Mouse (Mus musculus) myocyte (in vitro differentiated cells): Measurements from ENCODE around the gene Wdr82. TPM values are rescaled to one million over a fixed set of nuclear protein-coding genes. Genes with fewer than 3 reads are reported as not detected.

ENCODE experiments used
- H3K27me3 ChIP-seq: one replicate; pipeline ENCODE4 v1.6.1; 2011; ENCODE audit not compliant: control insufficient read depth, insufficient read depth, insufficient read length
- H3K36me3 ChIP-seq: one replicate; pipeline ENCODE4 v1.6.1; 2011; ENCODE audit not compliant: control insufficient read depth, insufficient read depth
- H3K4me2 ChIP-seq: one replicate; pipeline ENCODE4 v1.6.1; 2011; ENCODE audit warnings: low read depth, control low read depth
- H3K4me3 ChIP-seq: one replicate; pipeline ENCODE4 v1.5.1; 2011; ENCODE audit warnings: mild to moderate bottlenecking, control low read depth, moderate library complexity
- H3K79me2 ChIP-seq: one replicate; pipeline ENCODE4 v1.6.1; 2011; ENCODE audit not compliant: control insufficient read depth, insufficient read depth
- H3ac ChIP-seq: one replicate; pipeline ENCODE4 v1.6.1; 2011; ENCODE audit not compliant: control insufficient read depth, insufficient read length
- CEBPB ChIP-seq: IDR thresholded peaks from 2 replicates; pipeline ENCODE4 v1.6.1; 2011; ENCODE audit warnings: mild to moderate bottlenecking, moderate library complexity; ENCODE audit not compliant: poor library complexity, insufficient read depth, severe bottlenecking
- E2F4 ChIP-seq: IDR thresholded peaks from one replicate; pipeline ENCODE4 v1.6.1; 2011; ENCODE audit warnings: mild to moderate bottlenecking, control low read depth, moderate library complexity; ENCODE audit not compliant: insufficient read depth
- MAX ChIP-seq: IDR thresholded peaks from one replicate; pipeline ENCODE4 v1.6.1; 2011; ENCODE audit warnings: low read depth, mild to moderate bottlenecking, control low read depth
- MYOD1 ChIP-seq, 3 experiments: IDR thresholded peaks; one replicate each; pipeline ENCODE4 v1.6.1; 2011; ENCODE audit warnings: control low read depth in 2 of 3, low read depth in 2 of 3, mild to moderate bottlenecking in 2 of 3, moderate library complexity in 1 of 3; ENCODE audit not compliant: insufficient read length in 2 of 3, control insufficient read depth in 1 of 3
- MYOG ChIP-seq, 3 experiments: IDR thresholded peaks; one replicate each; pipeline ENCODE4 v1.6.1; 2011; ENCODE audit warnings: control low read depth in 2 of 3, low read depth in 2 of 3, mild to moderate bottlenecking in 2 of 3; ENCODE audit not compliant: insufficient read length in 2 of 3, control insufficient read depth in 1 of 3, insufficient read depth in 1 of 3
- POLR2A ChIP-seq: IDR thresholded peaks from one replicate; pipeline ENCODE4 v1.6.1; 2011; ENCODE audit warnings: low read depth, mild to moderate bottlenecking, control low read depth, moderate library complexity; ENCODE audit not compliant: insufficient read length
- POLR2AphosphoS2 ChIP-seq: IDR thresholded peaks from one replicate; pipeline ENCODE4 v1.6.1; 2011; ENCODE audit warnings: low read depth, control low read depth; ENCODE audit not compliant: insufficient read length
- REST ChIP-seq: IDR thresholded peaks from one replicate; pipeline ENCODE4 v1.6.1; 2011; ENCODE audit warnings: mild to moderate bottlenecking, control low read depth, moderate library complexity; ENCODE audit not compliant: insufficient read depth, insufficient read length
- SRF ChIP-seq: IDR thresholded peaks from one replicate; pipeline ENCODE4 v1.6.1; 2011; ENCODE audit warnings: low read depth; ENCODE audit not compliant: control insufficient read depth, insufficient read length
- TCF12 ChIP-seq: IDR thresholded peaks from one replicate; pipeline ENCODE4 v1.6.1; 2011; ENCODE audit warnings: mild to moderate bottlenecking, control low read depth; ENCODE audit not compliant: poor library complexity, insufficient read depth, severe bottlenecking
- TCF3 ChIP-seq: IDR thresholded peaks from one replicate; pipeline ENCODE4 v1.6.1; 2011; ENCODE audit warnings: low read depth, control low read depth; ENCODE audit not compliant: insufficient read length
- USF1 ChIP-seq: IDR thresholded peaks from one replicate; pipeline ENCODE4 v1.6.1; 2011; ENCODE audit warnings: low read depth, mild to moderate bottlenecking, control low read depth, moderate library complexity
- polyA plus RNA-seq: library from polyadenylated mRNA; unstranded; fragments of >200 nt; fragmentation: generic; extraction: Trizol; gene quantifications from one replicate; pipeline ENCODE4 v1.2.1, GENCODE M21; 2012; ENCODE audit warnings: missing spikeins

Wdr82 gene
- polyA plus RNA-seq, 1 experiment = 29.5 TPM

DNA sequence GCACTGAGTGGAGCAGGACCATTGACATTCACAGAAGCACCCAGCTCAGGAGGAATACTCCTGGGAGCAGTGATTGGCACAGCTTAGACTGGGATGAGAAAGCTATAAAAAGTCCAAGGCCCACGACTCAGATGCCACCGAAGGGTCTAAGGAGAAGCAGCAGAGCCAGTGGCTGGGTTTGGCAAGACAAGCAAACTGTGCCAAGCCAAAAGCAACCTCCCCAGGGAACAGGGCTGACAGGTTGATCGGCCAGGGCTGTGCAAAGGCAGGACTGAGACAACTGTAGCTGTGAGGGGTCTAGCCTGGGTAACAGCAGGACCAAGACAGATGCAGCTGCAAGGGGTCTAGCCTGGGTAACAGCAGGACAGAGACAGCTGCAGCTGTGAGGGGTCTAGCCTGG is 62.2 kb downstream of the Wdr82 start:
- H3K36me3 ChIP-seq = peaks cover 6% of the 10 kb centered on the region
- H3K79me2 ChIP-seq = no peaks in the 10 kb centered on the region
- H3K4me3 ChIP-seq = no peak overlapping the region
- H3K27me3 ChIP-seq = no peaks in the 10 kb centered on the region
- no peak overlapping the region for H3K4me2 ChIP-seq
- TF ChIP-seq POLR2A = no peak
- no peak for TF ChIP-seq TCF12
- TF ChIP-seq USF1 = no peak
- no peak for TF ChIP-seq POLR2AphosphoS2
- TF ChIP-seq TCF3 = no peak
- TF ChIP-seq E2F4 = no peak
- no peak for TF ChIP-seq REST
- TF ChIP-seq CEBPB = no peak
- H3ac ChIP-seq = no peak overlapping the region

DNA sequence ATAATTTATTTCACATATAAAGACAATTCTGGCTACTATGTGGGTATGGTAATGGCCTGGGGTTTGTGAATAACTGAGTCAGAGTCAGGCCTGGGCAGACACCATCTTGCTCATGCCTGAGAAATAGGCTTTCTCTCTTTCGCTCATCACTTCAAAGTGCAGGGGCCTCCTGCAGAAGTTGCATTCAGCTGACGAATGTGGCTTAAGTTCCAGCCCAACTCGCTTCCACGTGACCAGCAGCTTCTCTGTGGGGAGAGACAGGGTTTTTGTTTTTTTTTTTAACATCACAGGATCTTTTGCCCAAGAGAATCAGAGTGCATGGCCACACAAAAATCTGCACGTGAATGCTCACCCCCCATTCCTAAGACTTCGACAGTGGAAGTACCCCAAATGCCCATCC is 63.2 kb downstream of the Wdr82 start:
- TF ChIP-seq E2F4 = no peak
- TF ChIP-seq CEBPB = no peak
- no peak for TF ChIP-seq POLR2A
- TF ChIP-seq MYOD1 (IDR thresholded peaks at IDR 0.05; ENCODE audit: control insufficient read depth in 1 of 3, insufficient read length in 2 of 3, low read depth in 2 of 3) = no peak
- no peak for TF ChIP-seq SRF
- no peak for TF ChIP-seq MYOG (IDR thresholded peaks at IDR 0.05; ENCODE audit: control insufficient read depth in 1 of 3, insufficient read depth in 1 of 3, insufficient read length in 2 of 3, low read depth in 2 of 3)
- no peak for TF ChIP-seq MAX
- TF ChIP-seq TCF3 = no peak
- no peak for TF ChIP-seq TCF12
- no peak for TF ChIP-seq USF1
- no peak for TF ChIP-seq POLR2AphosphoS2
- TF ChIP-seq REST = no peak
- no peak overlapping the region for H3ac ChIP-seq
- no peak overlapping the region for H3K4me2 ChIP-seq
- no peaks in the 10 kb centered on the region for H3K27me3 ChIP-seq
- H3K79me2 ChIP-seq = no peaks in the 10 kb centered on the region
- H3K4me3 ChIP-seq = no peak overlapping the region
- H3K36me3 ChIP-seq = peaks cover 11% of the 10 kb centered on the region

DNA sequence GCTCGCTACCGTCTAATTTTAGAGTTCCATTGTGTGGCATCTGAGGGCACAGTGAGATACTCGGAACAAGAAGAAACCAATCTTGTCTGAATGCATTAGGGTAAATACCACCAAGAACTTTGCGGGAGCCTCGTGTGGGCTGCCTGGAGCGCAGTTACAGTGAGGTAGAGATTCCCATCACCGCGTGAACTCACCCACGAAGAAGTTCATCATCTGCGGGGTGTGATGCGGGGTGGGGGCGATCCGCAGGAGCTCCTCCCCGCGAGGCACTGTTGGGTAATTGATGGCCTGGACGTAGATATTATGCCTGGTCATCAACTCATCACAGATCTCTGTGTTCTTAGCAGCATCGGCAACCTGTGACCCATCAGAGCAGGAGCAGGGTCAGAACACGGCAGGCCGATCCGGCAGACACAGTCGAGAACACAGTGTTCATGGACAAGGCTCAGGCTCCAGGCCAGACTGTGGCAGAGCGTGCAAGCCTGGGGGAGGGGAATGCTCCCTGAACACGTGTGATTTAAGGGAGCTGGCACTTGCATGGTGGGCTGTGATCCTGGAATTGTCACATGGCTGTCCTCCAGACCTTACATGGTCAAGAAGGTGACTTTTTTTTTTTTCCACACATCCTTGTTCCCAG is 64.6 kb downstream of the Wdr82 start:
- Histone ChIP-seq H3K4me3 (no peak overlapping the region), H3ac (no peak overlapping the region), H3K4me2 (no peak overlapping the region), H3K79me2 (no peaks in the 10 kb centered on the region), H3K27me3 (no peaks in the 10 kb centered on the region), H3K36me3 (peaks cover 17% of the 10 kb centered on the region)
- TF ChIP-seq POLR2AphosphoS2 = no peak
- TF ChIP-seq MYOD1 (IDR thresholded peaks at IDR 0.05; ENCODE audit: control insufficient read depth in 1 of 3, insufficient read length in 2 of 3, low read depth in 2 of 3) = no peak
- no peak for TF ChIP-seq TCF12
- no peak for TF ChIP-seq CEBPB
- no peak for TF ChIP-seq REST
- no peak for TF ChIP-seq USF1
- no peak for TF ChIP-seq SRF
- no peak for TF ChIP-seq POLR2A
- no peak for TF ChIP-seq MAX
- no peak for TF ChIP-seq TCF3
- TF ChIP-seq MYOG (IDR thresholded peaks at IDR 0.05; ENCODE audit: control insufficient read depth in 1 of 3, insufficient read depth in 1 of 3, insufficient read length in 2 of 3, low read depth in 2 of 3) = no peak
- no peak for TF ChIP-seq E2F4

- H3K36me3 ChIP-seq = peaks cover 17% of the 10 kb centered on the region
- no peak overlapping the region for H3K4me3 ChIP-seq
- no peaks in the 10 kb centered on the region for H3K79me2 ChIP-seq
- H3K4me2 ChIP-seq = no peak overlapping the region
- TF ChIP-seq POLR2AphosphoS2 (no peak), POLR2A (no peak), CEBPB (no peak), REST (no peak), TCF3 (no peak)
- no peaks in the 10 kb centered on the region for H3K27me3 ChIP-seq
- H3ac ChIP-seq = no peak overlapping the region
Observed at GRCm38 (mm10) chr9:106236156-106236817, 65.6 kb downstream of the Wdr82 start.

GRCm38 (mm10) chr9:106236818-106237211 is 66.1 kb downstream of the Wdr82 start:
- H3K4me3 ChIP-seq = no peak overlapping the region
- TF ChIP-seq REST = no peak

More at GRCm38 (mm10) chr9:106236818-106237211, 66.1 kb downstream of the Wdr82 start:
- Histone ChIP-seq H3K27me3 (no peaks in the 10 kb centered on the region), H3K36me3 (peaks cover 17% of the 10 kb centered on the region), H3K79me2 (no peaks in the 10 kb centered on the region), H3ac (no peak overlapping the region), H3K4me2 (no peak overlapping the region)
